Comparison of ENCODE assay signal across 32 mouse cellular contexts in the genomic region with DNA sequence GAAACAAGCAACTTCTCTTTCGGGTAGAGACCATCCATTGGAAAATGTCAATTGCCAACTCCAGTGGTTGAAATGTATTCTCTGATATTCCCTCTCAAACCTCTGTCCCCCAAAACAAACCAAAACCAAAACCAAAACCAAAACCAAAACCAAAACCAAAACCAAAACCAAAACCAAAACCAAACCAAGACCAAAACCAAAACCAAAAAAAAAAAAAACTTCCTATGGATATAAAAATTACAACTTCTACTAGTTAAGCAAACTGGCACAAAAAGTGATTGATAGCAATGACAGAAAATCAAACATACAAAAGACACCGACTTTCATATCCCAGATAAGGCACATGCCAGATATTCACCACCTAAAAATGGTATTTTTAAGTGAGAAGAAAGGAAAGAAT.
"Had no signal": no experiment of that assay in that cellular context is flagged by ENCODE, and none has a peak within 500 bp of the region (broad histone marks: within the 10 kb centered on the region; RNA-seq: fewer than 3 reads in every experiment).

No protein-coding gene starts in this region.

- H3K4me3 ChIP-seq: left cerebral cortex, adult 2 months; limb, embryonic 10.5 days; limb, embryonic 12.5 days; limb, embryonic 13.5 days; limb, embryonic 15.5 days; liver, embryonic 12.5 days; liver, embryonic 13.5 days; liver, embryonic 15.5 days; lung, embryonic 15.5 days; megakaryocyte, embryonic 14.5 days; midbrain, embryonic 10.5 days; midbrain, embryonic 12.5 days; midbrain, embryonic 13.5 days; midbrain, embryonic 15.5 days; myocyte had no signal

- H3K36me3 ChIP-seq: limb, embryonic 10.5 days; limb, embryonic 12.5 days; limb, embryonic 13.5 days; limb, embryonic 15.5 days; liver, embryonic 12.5 days; liver, embryonic 13.5 days; liver, embryonic 15.5 days; lung, embryonic 15.5 days; midbrain, embryonic 10.5 days; midbrain, embryonic 12.5 days; midbrain, embryonic 13.5 days; midbrain, embryonic 15.5 days had no signal

- H3K4me2 ChIP-seq: limb, embryonic 12.5 days; limb, embryonic 13.5 days; limb, embryonic 15.5 days; liver, embryonic 11.5 days; liver, embryonic 12.5 days; liver, embryonic 13.5 days; liver, embryonic 15.5 days; lung, embryonic 14.5 days; lung, embryonic 15.5 days; midbrain, embryonic 11.5 days; midbrain, embryonic 12.5 days; midbrain, embryonic 13.5 days; midbrain, embryonic 15.5 days had no signal

- H3K27ac ChIP-seq: left cerebral cortex, adult 2 months; limb, embryonic 10.5 days; limb, embryonic 12.5 days; limb, embryonic 13.5 days; limb, embryonic 15.5 days; liver, embryonic 12.5 days; liver, embryonic 13.5 days; liver, embryonic 14.5 days; liver, embryonic 15.5 days; lung, embryonic 15.5 days; macrophage; midbrain, embryonic 10.5 days; midbrain, embryonic 12.5 days; midbrain, embryonic 13.5 days; midbrain, embryonic 15.5 days had no signal

- ATAC-seq: liver, embryonic 12.5 days; liver, postnatal 0 days; lung, postnatal 0 days; midbrain, embryonic 13.5 days; midbrain, embryonic 15.5 days; midbrain, embryonic 16.5 days had no signal

- DNase-seq: left cerebral cortex, postnatal 4 days; liver; liver, embryonic 13.5 days; liver, postnatal 0 days; lung, adult 18-20 months; lung, adult 2 months; lung, embryonic 14.5 days; lung, postnatal 10 days; lung, postnatal 14 days; lung, postnatal 36 days; lung, postnatal 4 days; midbrain, embryonic 14.5 days had no signal

- H3K27me3 ChIP-seq: limb, embryonic 12.5 days; limb, embryonic 13.5 days; limb, embryonic 15.5 days; liver, embryonic 12.5 days; liver, embryonic 13.5 days; liver, embryonic 15.5 days; lung, embryonic 15.5 days; midbrain, embryonic 12.5 days; midbrain, embryonic 13.5 days; midbrain, embryonic 15.5 days had no signal

- H3K9me3 ChIP-seq: limb, embryonic 10.5 days; limb, embryonic 12.5 days; limb, embryonic 13.5 days; limb, embryonic 15.5 days; liver, embryonic 12.5 days; liver, embryonic 13.5 days; liver, embryonic 15.5 days; lung, embryonic 15.5 days; megakaryocyte, embryonic 14.5 days; midbrain, embryonic 10.5 days; midbrain, embryonic 12.5 days; midbrain, embryonic 13.5 days; midbrain, embryonic 15.5 days had no signal

- H3K4me1 ChIP-seq: limb, embryonic 12.5 days; limb, embryonic 15.5 days; liver, embryonic 12.5 days; liver, embryonic 13.5 days; liver, embryonic 15.5 days; lung, embryonic 15.5 days; midbrain, embryonic 10.5 days; midbrain, embryonic 12.5 days; midbrain, embryonic 13.5 days; midbrain, embryonic 15.5 days had no signal

- H3K9ac ChIP-seq: limb, embryonic 12.5 days; limb, embryonic 13.5 days; limb, embryonic 15.5 days; liver, embryonic 12.5 days; liver, embryonic 13.5 days; liver, embryonic 14.5 days; liver, embryonic 15.5 days; liver, postnatal 0 days; lung, embryonic 14.5 days; lung, embryonic 15.5 days; midbrain, embryonic 12.5 days; midbrain, embryonic 13.5 days; midbrain, embryonic 15.5 days had no signal
